In genomic region chr11:121713569-121713968, GRCm38 (mm10) we compare ENCODE assay signal across 18 mouse cellular contexts. TPM values are rescaled to one million over a fixed set of nuclear protein-coding genes. Genes with fewer than 3 reads are reported as not detected.
A peak's percentile ranks its signal among the peaks of the same experiment; 100 is the strongest.
DNase-seq lines count a peak whose midpoint lies in the region; ATAC-seq and TF ChIP-seq lines count a peak whose summit lies in the region.
"Had no signal": no experiment of that assay in that cellular context is flagged by ENCODE, and none has a peak within 500 bp of the region (broad histone marks: within the 10 kb centered on the region; RNA-seq: fewer than 3 reads in every experiment).

No protein-coding gene starts in this region.

- no peak for TF ChIP-seq EP300 in liver, postnatal 0 days (IDR thresholded peaks at IDR 0.05; ENCODE audit: low read depth)

- ATAC-seq in intestine, embryonic 16.5 days: peak; percentile 50
- ATAC-seq in stomach, embryonic 16.5 days (ENCODE audit: insufficient read depth, low FRiP score): no peak
- ATAC-seq in liver, postnatal 0 days: no peak
- no peak for ATAC-seq in hindbrain, embryonic 13.5 days (ENCODE audit: low FRiP score)
- ATAC-seq: forebrain, postnatal 0 days; liver, embryonic 12.5 days had no signal

- TF ChIP-seq POLR2A in bone marrow macrophage, adult 2 months (IDR thresholded peaks at IDR 0.05; ENCODE audit: borderline replicate concordance, low read depth, low read length): no peak

- no peaks in the 10 kb centered on the region for H3K9me3 ChIP-seq in intestine, embryonic 16.5 days (ENCODE audit: control insufficient read depth, low read length)
- no peaks in the 10 kb centered on the region for H3K9me3 ChIP-seq in stomach, embryonic 16.5 days (replicated peaks; ENCODE audit: control insufficient read depth, low read length)
- H3K9me3 ChIP-seq in liver, postnatal 0 days (ENCODE audit: low read length): no peaks in the 10 kb centered on the region
- no peaks in the 10 kb centered on the region for H3K9me3 ChIP-seq in hindbrain, embryonic 13.5 days
- H3K9me3 ChIP-seq: hindbrain, embryonic 10.5 days; limb, embryonic 12.5 days; liver, embryonic 12.5 days had no signal

- no peak overlapping the region for H3K4me3 ChIP-seq in bone marrow macrophage, adult 2 months (ENCODE audit: insufficient read depth, low read length)
- no peak overlapping the region for H3K4me3 ChIP-seq in intestine, embryonic 16.5 days (ENCODE audit: low read length)
- H3K4me3 ChIP-seq in stomach, embryonic 16.5 days (replicated peaks; ENCODE audit: low read length): no peak overlapping the region
- H3K4me3 ChIP-seq in liver, postnatal 0 days (ENCODE audit: low read depth, low read length): no peak overlapping the region
- no peak overlapping the region for H3K4me3 ChIP-seq in hindbrain, embryonic 13.5 days
- H3K4me3 ChIP-seq: hindbrain, embryonic 10.5 days; limb, embryonic 12.5 days; liver, embryonic 12.5 days had no signal

- peak overlapping the region; percentile 34 for H3K4me2 ChIP-seq in intestine, embryonic 16.5 days (ENCODE audit: low read depth, low read length)
- H3K4me2 ChIP-seq in stomach, embryonic 16.5 days (ENCODE audit: low read depth, low read length): 0 out of 2 replicates have a peak overlapping the region, but pooled peaks have one; percentile 26
- H3K4me2 ChIP-seq in liver, postnatal 0 days (ENCODE audit: low read depth, low read length): no peak overlapping the region
- H3K4me2 ChIP-seq in hindbrain, embryonic 13.5 days: no peak overlapping the region
- H3K4me2 ChIP-seq: limb, embryonic 12.5 days; liver, embryonic 12.5 days; midbrain, embryonic 11.5 days had no signal

- peaks cover 46% of the 10 kb centered on the region for H3K4me1 ChIP-seq in bone marrow macrophage, adult 2 months (ENCODE audit: control insufficient read depth, insufficient read depth, low read length)
- peaks cover 31% of the 10 kb centered on the region for H3K4me1 ChIP-seq in intestine, embryonic 16.5 days (ENCODE audit: control insufficient read depth, insufficient read depth, low read length)
- H3K4me1 ChIP-seq in stomach, embryonic 16.5 days (ENCODE audit: control insufficient read depth, insufficient read depth, low read length): peaks cover 34% of the 10 kb centered on the region
- no peaks in the 10 kb centered on the region for H3K4me1 ChIP-seq in liver, postnatal 0 days (ENCODE audit: insufficient read depth)
- H3K4me1 ChIP-seq in hindbrain, embryonic 13.5 days (replicated peaks): no peaks in the 10 kb centered on the region
- H3K4me1 ChIP-seq: hindbrain, embryonic 10.5 days; limb, embryonic 12.5 days; liver, embryonic 12.5 days had no signal

- TF ChIP-seq CTCF in bone marrow macrophage, adult 2 months (IDR thresholded peaks at IDR 0.05; ENCODE audit: low read depth, low read length): no peak
- no peak for TF ChIP-seq CTCF in liver, postnatal 0 days (IDR thresholded peaks at IDR 0.05; ENCODE audit: low read depth)

- peaks cover 4% of the 10 kb centered on the region; the same call in 1 of the 2 replicates for H3K36me3 ChIP-seq in intestine, embryonic 16.5 days (ENCODE audit: control insufficient read depth, insufficient read depth, low read length)
- H3K36me3 ChIP-seq in stomach, embryonic 16.5 days (ENCODE audit: control insufficient read depth, insufficient read depth, low read length): 0 out of 2 replicates have a peak, but pooled peaks cover 6% of the 10 kb centered on the region
- peaks cover 2% of the 10 kb centered on the region; the same call in 1 of the 2 replicates for H3K36me3 ChIP-seq in liver, postnatal 0 days (replicated peaks; ENCODE audit: insufficient read depth, low read length)
- H3K36me3 ChIP-seq in hindbrain, embryonic 13.5 days: no peaks in the 10 kb centered on the region
- H3K36me3 ChIP-seq: hindbrain, embryonic 10.5 days; liver, embryonic 12.5 days had no signal

- H3K9ac ChIP-seq in intestine, embryonic 16.5 days (ENCODE audit: low read depth, low read length): no peak overlapping the region
- no peak overlapping the region for H3K9ac ChIP-seq in stomach, embryonic 16.5 days (ENCODE audit: low read length)
- H3K9ac ChIP-seq in liver, postnatal 0 days (replicated peaks): no peak overlapping the region
- no peak overlapping the region for H3K9ac ChIP-seq in hindbrain, embryonic 13.5 days
- H3K9ac ChIP-seq: forebrain, postnatal 0 days; limb, embryonic 12.5 days; liver, embryonic 12.5 days had no signal

- no peaks in the 10 kb centered on the region for H3K27me3 ChIP-seq in intestine, embryonic 16.5 days (replicated peaks; ENCODE audit: control insufficient read depth, insufficient read depth, low read length)
- no peaks in the 10 kb centered on the region for H3K27me3 ChIP-seq in stomach, embryonic 16.5 days (ENCODE audit: control insufficient read depth, insufficient read depth, low read length)
- no peaks in the 10 kb centered on the region for H3K27me3 ChIP-seq in liver, postnatal 0 days (ENCODE audit: insufficient read depth, low read length)
- H3K27me3 ChIP-seq in hindbrain, embryonic 13.5 days: no peaks in the 10 kb centered on the region
- H3K27me3 ChIP-seq: limb, embryonic 12.5 days had no signal

- WGBS in intestine, embryonic 16.5 days: 67% methylated on average over 2 of the region's 2 CpGs
- 71% methylated on average over 2 of the region's 2 CpGs for whole genome bisulfite sequencing in stomach, embryonic 16.5 days
- WGBS in liver, postnatal 0 days (ENCODE audit: insufficient replicate concordance): 69% methylated on average over 2 of the region's 2 CpGs
- WGBS in hindbrain, embryonic 13.5 days: 89% methylated on average over 2 of the region's 2 CpGs

- DNase-seq in kidney, postnatal 36 days: peak; percentile 57 to 64
- DNase-seq in kidney, postnatal 4 days: no peak
- DNase-seq in liver, postnatal 0 days: no peak
- DNase-seq: adrenal gland, postnatal 10 days; cerebellum, adult 11-12 months; cerebellum, postnatal 14 days; forebrain, postnatal 0 days; gastrocnemius, postnatal 36 days; lung, postnatal 14 days; retina, postnatal 1 day had no signal

- peak overlapping the region; percentile 4; the same call in 1 of the 2 replicates for H3K27ac ChIP-seq in bone marrow macrophage, adult 2 months (ENCODE audit: insufficient read depth, low read depth, low read length)
- peak overlapping the region; percentile 82 for H3K27ac ChIP-seq in intestine, embryonic 16.5 days (ENCODE audit: low read length)
- H3K27ac ChIP-seq in stomach, embryonic 16.5 days (ENCODE audit: low read length): peak overlapping the region; percentile 84
- H3K27ac ChIP-seq in liver, postnatal 0 days (ENCODE audit: low read depth): no peak overlapping the region
- no peak overlapping the region for H3K27ac ChIP-seq in hindbrain, embryonic 13.5 days
- H3K27ac ChIP-seq: hindbrain, embryonic 10.5 days; limb, embryonic 12.5 days; liver, embryonic 12.5 days had no signal

RNA-seq across cellular contexts. Expression of gene Metrnl, which starts 12.2 kb away (rescaled TPM):
- 200 and 216 TPM in 2 replicates for polyA plus RNA-seq in bone marrow macrophage, adult 2 months (2012; ENCODE audit: insufficient read depth, insufficient read length, missing spikeins)
- 40.3 and 44.9 TPM in 2 replicates for polyA plus RNA-seq in intestine, embryonic 16.5 days (2015; fragmentation: Nextera tagmentation; extraction: Ambion mirVana)
- polyA plus RNA-seq in stomach, embryonic 16.5 days (2015; fragmentation: Nextera tagmentation; extraction: Ambion mirVana): 38.5 and 48.1 TPM in 2 replicates
- polyA plus RNA-seq in liver, postnatal 0 days (2015; fragmentation: Nextera tagmentation; extraction: Ambion mirVana): 4.7 and 6.7 TPM in 2 replicates
- 15.9 and 17.2 TPM in 2 replicates for polyA plus RNA-seq in hindbrain, embryonic 13.5 days (2015; fragmentation: Nextera tagmentation; extraction: Ambion mirVana)

RNA-seq across cellular contexts. Expression of gene B3gntl1, which starts 40.6 kb away (rescaled TPM):
- polyA plus RNA-seq in bone marrow macrophage, adult 2 months (2012; ENCODE audit: insufficient read depth, insufficient read length, missing spikeins): 5.5 and 5.7 TPM in 2 replicates
- polyA plus RNA-seq in intestine, embryonic 16.5 days (2015; fragmentation: Nextera tagmentation; extraction: Ambion mirVana): 6.8 and 7.2 TPM in 2 replicates
- polyA plus RNA-seq in stomach, embryonic 16.5 days (2015; fragmentation: Nextera tagmentation; extraction: Ambion mirVana): 8.7 and 9.1 TPM in 2 replicates
- polyA plus RNA-seq in liver, postnatal 0 days (2015; fragmentation: Nextera tagmentation; extraction: Ambion mirVana): 1.1 and 1.5 TPM in 2 replicates
- polyA plus RNA-seq in hindbrain, embryonic 13.5 days (2015; fragmentation: Nextera tagmentation; extraction: Ambion mirVana): 6.4 and 7.8 TPM in 2 replicates

Comparison
In these comparisons a context has a peak if more than half of its experiments do, and no peak if none do; other contexts are left out.
1. DNase-seq: peak in kidney, postnatal 36 days (2 of 2); none in kidney, postnatal 4 days (0 of 2) and liver, postnatal 0 days (single experiment).
2. H3K27ac ChIP-seq: peak in bone marrow macrophage, adult 2 months (single experiment), intestine, embryonic 16.5 days (single experiment) and stomach, embryonic 16.5 days (single experiment); none in liver, postnatal 0 days (single experiment) and hindbrain, embryonic 13.5 days (single experiment).
3. H3K4me2 ChIP-seq: peak in intestine, embryonic 16.5 days (single experiment) and stomach, embryonic 16.5 days (single experiment); none in liver, postnatal 0 days (single experiment) and hindbrain, embryonic 13.5 days (single experiment).